Mouse (Mus musculus): ENCODE data around the gene Pank2.
"Not testable (repeated sequence)": the region's sequence is repeated elsewhere in the genome, so short reads cannot be mapped to it uniquely, and the experiment has no call there.

Pank2 gene

DNA sequence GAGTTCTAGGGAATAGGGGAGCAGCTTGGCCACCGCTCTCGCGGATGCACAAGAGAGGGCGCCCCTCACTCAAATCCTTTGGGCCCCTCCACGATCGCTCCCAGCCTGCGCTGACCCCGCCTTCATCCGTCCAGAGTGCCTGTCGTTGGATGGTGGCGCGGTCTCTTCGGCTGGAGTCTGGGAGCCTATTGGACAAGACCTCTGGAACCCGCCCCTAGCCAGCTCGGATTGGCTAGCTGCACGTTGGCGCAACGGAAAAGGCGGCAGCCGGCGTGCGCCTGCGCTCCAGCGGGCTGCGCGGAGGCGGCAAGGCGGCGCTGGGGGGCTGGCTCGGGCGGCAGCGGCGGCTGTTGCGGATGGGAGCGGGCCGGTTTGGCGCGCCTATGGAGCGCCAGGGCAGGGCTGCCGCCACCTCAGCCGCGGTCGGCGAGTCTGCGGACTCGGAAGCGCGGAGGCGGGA, at the start of gene Pank2:
Gene Pank2 (plus strand): TSS at position 283 of the 460 bp plus-strand sequence.
- peak; percentile 96 for DNase-seq

DNA sequence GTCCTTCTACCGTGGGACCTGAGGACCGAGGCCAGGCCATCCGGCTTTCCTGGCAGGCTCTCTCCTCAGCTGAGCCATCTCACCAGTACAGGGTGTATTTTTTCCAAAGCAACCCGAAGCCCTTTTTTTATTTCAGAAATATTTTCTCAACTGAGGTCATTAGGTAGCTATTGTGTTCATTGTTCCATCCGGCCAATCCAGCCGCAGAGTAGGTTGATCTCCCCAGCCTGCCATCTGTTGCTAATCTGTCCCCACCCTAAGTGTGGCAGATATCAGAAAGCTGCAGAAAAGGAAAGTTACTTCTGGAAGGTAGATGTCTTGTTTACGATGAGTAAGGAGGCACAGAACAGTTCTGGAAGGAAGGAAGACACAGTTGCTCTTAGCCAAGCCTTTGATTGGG, 48.5 kb upstream of the Pank2 start:
- no peak for DNase-seq

DNA sequence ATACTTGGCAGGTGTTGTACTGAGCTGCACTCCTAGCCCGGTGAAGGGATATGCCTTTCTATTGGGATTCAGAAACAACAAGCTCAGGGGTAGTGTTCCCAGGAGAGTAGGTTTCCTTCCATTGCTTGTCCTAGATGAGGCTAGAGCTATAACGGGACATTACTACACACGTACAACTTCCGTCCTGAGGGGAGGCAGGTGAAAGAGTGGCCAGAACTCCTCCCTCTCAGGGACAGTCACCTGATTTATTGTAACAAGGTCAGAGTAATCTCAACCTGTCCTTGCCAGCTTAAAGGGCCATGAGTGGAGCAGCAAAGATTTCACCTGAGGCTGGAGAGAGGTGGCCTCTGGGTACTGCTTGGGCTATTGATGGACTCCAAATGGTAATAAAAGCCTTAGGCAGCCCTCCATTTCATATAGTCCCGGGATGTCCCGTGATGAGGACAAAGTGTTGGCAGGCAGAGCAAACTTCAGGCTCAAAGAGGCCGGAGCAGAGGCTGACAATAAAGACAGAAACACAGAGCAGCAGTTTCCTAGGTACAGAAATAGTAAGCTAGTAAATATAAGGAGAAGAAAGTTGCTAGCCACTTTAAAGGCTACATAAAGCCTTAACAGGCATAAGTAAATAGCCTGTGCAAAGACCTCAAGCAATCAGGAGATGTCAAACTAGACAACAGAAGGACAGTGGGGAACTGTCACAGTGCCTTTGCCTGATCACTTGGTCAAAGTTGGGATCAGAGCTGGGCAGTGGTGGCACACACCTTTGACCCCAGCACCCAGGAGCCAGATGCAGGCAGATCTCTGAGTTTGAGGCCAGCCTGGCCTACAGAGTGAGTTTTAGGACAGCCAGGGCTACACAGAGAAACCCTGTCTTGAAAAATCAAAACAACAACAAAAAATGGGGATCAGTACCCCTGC, 46.1 kb upstream of the Pank2 start:
- DNase-seq: no peak

DNA sequence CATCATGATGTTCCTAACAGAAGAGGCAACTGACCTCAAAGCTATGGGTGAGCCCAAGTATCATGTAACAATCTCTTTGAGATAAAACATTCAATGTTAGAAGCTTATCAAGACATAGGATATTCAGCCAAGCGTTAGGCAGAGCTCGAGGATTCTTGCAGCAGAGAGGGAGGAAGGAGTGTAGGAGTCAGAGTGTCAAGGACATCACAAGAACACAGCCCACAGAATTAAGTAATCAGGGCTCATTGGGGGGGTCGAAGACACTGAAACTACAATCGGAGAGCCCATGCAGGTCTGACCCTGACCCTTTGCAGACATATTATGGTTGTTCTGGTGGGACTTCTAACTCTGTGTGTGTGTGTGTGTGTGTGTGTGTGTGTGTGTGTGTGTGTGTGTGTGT, 42.3 kb upstream of the Pank2 start:
- DNase-seq: no peak

DNA sequence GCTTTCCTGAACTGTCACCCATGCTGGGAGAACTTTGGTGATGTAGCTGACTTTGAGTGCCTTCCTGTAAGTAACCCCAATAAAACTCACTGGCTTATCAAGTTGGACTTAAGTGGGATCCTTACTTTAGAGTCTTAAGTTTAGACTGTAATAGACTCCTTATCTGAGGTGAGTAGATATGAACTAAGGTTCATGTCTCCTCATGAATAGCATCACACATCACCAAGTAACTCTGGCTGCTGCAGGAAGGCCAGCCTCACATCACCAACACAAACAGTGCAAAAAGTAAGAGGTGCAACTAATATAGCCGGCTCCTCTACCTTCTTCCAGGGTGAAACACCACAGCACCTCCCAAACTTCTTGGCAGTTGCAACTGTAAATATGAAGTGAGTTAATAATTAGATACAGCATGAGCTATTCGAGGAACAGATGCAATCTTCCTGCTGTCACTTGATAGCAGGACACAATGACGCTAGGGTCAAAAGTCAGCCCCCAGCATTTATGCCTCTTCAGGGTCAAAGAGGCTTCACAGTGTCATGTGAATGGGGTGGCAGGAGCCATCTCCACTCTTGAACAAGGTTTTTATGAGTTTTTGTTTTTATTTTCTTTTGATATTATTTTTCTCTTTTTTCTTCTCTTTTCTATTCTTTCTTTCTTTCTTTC, 40.3 kb upstream of the Pank2 start:
- DNase-seq: no peak

DNA sequence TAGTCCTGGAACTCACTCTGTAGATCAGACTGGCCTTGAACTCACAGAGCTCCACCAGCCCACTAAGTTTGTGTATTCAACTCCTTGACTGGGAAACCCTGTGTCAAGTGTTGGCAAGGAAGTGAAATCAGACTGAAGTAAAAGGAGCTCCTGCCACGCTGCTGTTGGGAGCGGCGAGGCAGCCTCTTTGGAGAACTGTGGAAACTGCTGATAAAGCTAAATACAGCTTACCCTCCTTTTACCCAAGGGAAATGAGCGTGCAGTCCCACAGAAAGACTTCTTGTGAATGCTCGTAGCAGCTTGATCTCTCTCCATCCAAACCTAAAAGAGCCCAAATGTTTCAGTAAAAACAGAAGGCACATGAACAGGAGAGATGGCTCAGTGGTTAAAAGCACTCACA, 39.7 kb upstream of the Pank2 start:
- DNase-seq: no peak

DNA sequence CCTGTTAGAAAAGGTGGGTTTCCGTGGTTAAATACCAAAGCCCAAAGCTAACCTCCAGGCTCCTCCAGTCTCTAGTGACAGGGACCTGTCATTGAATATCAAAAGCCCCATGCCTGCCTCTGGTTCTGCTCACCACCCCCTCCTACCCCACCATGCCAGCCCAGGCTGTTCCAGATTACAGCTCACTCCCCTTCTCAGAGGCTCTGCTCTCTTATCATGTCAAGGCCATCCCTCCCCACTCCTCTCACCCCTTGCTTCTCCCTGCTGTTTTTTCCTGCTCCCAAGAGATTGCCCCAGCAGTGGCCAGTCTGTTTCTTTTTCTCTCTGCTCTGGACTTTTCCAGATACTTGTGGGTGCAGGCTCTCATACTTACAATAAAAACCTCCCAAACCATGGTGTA, 38.7 kb upstream of the Pank2 start:
- no peak for DNase-seq

DNA sequence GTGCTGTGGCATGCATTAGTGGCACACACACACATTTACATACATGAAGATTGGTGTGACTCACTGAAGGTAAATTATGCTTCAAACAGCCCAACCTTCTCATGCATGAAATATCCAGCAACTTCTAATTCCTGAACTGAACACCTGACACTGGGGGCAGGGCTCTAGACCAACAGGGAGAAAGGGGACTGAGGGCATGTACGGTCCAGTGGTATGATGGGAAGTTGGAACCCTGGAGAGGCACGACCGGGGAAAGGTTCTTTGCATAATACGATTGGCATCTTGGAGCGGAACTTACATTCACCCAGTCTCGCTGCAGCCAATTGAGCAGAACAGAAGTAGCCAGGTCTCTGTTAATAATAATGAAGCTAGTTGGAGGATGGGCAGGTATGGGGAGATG, 37.1 kb upstream of the Pank2 start:
- no peak for DNase-seq

DNA sequence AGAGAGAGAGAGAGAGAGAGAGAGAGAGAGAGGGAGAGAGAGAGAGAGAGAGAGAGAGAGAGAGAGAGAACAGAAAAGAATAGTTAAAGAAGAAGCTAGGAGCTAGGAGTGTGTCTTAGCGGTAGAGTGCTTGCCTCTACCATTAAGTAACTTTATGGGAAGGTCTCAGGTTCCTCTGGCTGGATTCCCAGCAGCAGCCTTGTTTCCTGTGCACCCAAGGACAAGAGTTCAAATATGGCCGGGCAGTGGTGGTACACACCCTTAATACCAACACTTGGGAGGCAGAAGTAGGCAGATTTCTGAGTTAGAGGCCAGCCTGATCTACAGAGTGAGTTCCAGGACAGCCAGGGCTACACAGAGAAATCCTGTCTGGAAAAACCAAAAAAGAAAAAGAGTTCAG, 35.6 kb upstream of the Pank2 start:
- DNase-seq: not testable (repeated sequence)

DNA sequence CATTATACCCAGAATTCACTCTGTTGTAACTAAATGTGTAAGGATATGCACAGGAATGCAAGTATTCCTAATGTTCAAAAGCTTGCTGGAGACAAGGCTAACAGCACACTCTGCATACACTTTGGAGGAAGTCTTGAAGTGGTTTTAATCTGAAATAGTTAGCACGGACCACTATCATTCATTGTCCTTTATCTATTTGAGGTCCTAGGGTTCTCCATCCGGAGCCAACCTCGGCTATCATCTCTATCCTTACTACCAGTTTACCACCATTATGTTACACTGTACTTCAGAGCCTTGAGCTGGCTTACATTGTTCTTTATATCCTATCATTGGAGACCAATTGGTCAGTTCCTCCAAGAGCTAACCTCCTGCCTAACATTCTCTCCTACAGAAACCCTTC, 35.1 kb upstream of the Pank2 start:
- DNase-seq: no peak

DNA sequence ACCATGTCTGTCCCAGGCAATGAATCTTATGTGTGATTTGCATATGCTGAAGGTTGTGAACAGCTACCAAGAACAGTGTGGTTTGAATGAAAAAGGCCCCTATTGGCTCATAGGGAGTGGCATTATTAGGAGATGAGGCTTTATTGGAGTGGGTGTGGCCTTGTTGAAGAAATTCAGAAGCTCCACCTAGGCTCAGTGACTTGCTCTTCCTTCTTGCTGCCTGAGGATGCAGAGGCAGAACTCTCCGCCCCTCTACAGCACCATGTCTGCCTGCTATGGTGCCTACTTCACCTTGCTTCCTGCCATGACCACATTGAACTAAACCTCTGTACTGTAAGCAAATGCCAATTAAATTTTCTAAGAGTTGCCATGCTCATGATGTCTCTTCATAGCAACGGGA, 29.7 kb upstream of the Pank2 start:
- DNase-seq: no peak

DNA sequence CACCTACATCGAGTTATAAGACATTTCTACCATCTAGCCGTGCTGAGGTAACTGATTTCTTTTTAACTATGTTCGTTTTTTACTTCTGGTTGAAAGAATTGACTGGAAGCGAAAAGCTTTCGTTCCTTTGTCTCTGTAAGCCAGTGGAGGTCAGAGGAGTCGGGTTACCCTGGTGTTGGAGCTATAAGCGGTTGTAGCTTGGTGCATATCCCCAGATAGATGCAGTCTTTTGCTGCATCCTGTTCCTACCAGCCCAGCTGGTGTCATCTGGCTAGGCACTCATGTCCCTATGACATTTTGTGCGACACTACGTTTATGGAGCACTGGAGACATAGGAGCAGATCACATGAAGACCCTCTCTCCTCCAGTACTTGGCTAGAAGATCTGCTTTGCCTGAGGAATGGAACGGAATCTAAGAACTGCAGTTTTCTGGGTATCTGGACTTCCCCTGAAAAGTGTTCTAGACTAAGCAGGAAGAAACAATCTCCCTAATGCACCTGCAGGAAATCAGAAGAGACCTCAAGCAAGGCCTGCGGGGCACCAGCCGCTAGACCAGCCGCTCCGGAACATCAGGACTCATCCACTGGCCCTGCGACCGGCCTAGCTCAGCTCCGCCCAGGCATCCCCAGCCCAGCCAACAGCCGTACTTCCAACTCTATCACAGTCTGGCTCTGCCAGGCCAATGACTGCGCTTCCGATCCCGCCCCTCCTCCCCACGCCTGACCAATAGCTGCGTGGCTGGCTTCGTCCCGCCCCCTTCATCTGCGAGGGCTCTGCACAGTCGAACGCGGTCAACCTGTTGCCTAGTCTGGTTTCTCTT, 28.8 kb upstream of the Pank2 start, which contains the start of gene Mavs:
Gene Mavs (plus strand): TSS at position 757 of the 820 bp plus-strand sequence.
- peak; percentile 91 for DNase-seq

DNA sequence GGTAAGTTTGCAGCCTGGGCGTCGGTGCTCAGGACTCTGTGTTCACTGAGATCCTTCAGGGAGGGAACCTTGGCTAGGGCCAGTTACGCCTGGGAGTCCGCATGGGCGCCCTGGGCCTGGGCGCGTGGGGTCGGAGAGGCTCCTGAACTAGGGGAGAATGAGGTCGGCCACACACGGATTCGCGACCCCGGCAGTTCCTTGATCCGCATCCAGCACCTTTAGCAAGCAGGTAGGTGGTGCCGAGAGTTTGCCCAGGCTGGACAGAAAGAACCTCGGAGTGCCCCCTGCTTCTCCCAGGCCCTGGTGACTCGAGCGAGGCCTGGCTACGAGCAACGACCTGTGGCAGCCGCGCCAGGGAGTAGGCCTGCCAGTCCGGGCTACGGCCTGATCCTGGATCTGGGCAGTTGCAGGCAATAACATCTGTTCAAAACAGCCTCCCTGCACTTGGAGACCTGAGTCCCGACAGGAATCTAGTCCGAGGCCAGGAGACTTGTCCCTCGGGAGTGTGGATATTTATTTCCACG, 28.1 kb upstream of the Pank2 start:
- no peak for DNase-seq

DNA sequence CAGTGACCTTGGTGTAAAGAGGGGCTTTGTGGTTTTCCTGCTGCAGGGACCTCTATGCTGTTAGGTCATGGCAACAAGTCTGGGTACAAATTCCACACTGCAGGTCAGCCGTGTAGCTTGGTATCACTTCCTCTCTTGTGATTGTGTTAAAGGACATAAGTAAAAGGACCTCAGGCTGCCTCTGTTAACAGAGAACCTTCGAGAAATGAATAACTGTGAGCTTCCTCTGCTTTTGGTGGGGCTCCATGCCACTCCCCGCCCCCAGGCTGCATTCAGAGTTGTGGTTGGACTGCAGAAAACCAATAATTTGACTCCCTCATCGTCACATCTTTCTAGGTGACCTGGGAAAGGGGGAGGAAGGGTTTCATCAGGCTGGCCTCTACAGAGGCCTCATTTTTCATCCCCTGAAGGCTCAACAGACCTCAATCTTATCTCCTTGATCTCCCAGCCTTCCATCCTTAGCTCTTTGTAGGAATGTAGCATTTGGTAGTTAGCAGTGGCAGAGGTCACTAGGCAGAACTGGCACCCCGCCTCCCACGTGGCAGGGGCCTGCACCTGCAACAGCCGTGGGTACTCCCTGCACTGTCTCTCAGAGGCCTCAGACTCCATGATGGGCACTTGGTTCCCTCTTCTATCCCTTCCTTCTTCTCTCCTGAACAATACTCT, 27.2 kb upstream of the Pank2 start:
- no peak for DNase-seq

DNA sequence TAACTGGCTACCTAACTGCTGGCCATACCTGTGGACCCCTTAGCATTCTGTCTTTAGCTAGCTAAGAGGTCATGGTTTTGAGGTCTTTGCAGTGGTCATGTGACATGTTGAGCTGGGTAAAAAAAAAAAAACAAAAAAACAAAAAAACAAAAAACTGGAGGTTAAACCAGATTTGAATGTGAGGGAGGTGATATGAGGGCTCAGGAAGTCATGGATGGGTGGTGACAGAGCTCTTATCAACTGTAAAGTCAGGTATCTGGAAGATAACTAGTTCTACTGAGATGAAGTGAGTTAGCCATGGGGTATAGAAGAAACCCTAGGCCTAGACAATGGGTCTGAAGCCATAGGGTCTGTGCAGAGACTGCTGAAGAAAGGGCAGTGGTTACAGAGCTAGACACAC, 20.1 kb upstream of the Pank2 start:
- no peak for DNase-seq

DNA sequence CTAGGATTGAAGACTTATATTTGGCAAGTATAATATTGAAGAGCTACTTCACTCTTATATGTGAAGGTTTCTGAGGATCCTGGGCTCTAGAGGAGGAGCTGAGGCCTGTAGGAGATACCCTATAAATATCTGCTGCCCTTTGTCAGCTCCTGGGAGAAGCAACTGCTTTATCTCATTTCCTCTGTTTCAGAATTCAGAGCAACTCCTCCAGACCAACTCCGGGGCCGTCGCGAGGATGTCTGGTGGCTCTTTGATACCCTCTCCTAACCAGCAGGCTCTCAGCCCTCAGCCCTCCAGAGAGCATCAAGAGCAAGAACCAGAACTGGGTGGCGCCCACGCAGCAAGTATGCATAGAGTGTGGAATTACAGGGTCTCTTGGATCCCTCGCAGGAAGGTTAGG, 19.4 kb upstream of the Pank2 start:
- DNase-seq: no peak

DNA sequence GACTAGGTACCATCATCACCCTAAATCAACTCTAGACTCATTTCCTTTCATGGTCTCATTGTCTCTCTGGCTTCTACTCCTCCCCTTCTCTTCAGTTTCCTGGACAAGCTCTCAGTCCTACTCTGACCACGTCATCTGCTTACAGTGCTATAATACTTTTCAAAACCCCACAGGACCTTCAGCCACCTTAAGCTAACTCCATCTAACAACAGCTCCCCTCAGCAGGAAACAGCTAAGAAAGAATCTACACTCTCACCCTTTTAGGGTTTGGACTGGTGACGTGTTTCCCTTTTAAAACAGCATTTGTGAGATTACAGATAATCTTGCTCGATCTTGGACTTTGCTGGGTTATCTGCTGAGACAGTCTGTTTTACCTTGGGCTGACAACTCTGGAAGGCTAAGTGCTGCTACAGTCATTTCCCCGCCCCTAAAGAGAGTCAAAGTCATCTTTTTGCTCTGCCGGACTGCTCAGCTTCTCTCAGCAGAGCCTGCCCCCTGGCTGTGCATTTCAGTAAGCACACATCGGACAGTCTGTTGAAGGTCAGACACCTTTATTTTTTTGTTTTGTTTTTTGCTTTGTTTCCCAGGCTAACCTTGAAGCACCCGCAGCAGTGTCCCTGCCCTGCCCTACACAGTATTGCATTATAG, 8.5 kb upstream of the Pank2 start:
- DNase-seq: no peak

DNA sequence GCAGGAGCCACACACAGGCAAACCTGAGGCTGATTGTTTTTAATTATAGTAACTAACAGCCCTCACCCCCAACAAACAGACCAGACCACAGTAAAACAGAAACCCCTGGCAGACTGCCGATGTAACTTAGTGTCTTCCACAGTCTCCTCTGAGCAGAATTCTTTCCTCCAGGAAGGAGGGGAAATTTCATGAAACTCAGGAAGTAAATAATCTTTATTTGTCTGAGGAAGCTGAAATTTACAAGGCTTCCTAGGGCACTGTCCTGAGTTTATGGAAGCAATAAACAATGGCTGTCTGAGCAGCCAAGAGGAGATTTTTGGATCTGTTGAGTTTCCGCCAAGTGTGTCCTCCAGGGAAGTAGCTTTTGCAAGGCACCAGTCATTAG, 8.0 kb upstream of the Pank2 start:
- no peak for DNase-seq

DNA sequence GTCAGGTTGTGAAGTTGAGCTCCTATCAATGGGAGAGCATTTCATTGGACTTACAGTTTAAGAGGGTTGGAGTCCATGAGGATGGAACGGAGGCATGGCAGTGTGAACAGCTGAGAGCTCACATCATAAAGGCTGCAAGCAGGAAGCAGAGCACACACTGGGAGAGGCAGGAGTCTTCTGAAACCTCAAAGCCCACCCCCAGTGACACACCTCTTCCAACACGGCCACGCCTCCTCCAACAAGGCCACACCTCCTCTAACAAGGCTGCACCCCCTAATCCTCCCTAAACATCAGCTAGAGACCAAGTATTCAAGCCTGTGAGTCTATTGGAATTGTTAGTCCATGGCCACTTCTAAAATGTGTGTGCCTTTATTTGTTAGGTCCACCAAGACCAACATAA, 6.6 kb upstream of the Pank2 start:
- DNase-seq: no peak

DNA sequence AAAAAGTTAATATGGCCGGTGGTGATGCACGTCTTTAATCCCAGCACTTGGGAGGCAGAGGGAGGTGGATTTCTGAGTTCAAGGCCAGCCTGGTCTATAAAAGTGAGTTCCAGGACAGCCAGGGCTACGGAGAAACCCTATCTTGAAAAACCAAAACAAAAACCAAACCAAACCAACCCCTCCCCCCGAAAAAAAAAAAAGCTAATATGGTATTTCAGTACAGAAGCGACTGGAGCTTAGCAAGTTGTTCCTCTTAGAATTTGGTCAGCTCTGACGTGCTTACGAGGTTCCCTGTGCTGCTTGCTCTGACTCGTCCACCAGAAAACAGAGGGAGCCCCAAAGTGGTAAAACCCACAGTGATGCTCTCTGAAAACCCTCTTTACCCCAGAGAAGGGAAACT, 3.6 kb upstream of the Pank2 start:
- no peak for DNase-seq

DNA sequence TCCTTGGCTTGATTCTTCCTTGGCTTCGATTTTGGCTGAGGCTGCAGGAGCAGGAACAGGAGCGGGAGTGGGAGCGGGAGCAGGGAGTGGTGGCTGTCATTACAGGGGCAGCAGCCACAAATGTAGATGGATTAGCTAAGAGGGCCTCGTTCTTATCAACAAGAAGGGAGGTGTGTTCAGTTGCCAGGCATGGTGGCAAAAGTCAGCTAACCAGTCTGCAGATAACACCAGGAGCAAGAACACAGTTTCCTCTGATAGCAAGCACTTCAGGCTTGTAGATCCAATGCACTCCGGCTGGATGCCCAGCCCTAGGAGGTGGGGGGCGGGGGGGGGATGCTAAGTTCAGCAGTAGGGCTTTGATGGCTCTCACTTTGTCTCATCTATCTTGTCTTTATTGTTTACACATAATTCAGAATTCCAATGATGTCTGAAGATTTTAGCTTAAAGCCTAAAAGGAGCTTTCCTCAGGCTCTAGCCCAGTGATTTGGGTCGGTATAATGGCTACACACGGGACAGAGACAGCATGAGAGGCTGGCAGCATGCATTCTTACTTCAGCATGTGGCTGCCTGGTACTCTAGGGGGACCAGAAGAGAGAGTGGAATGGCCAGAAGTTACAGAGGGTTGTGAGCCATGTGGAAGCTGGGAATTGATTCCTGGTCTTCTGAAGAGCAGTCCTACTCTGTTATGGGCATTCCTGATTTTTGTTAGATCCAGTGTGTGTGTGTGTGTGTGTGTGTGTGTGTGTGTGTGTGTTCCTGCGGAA, 1.6 kb upstream of the Pank2 start:
- DNase-seq: no peak

Measured in cerebellum, adult 8-10 months (tissue).